Mouse (Mus musculus) layer of hippocampus, adult 2 months (tissue): ENCODE results near the gene Tmc5. TPM values are rescaled to one million over a fixed set of nuclear protein-coding genes. Genes with fewer than 3 reads are reported as not detected.

Source experiments
- DNase-seq, 2 experiments: peaks; one replicate each; pipeline ENCODE4 v3.0.0; 2022; ENCODE audit warnings: low spot score in 2 of 2
- H3K27ac ChIP-seq: fragments of 200-600 bp; 2 replicates; pipeline ENCODE4 v1.8.1; 2022
- H3K4me3 ChIP-seq: fragments of 200-600 bp; 2 replicates; pipeline ENCODE4 v1.8.1; 2022; ENCODE audit warnings: mild to moderate bottlenecking
- CTCF ChIP-seq: fragments of 200-600 bp; conservative IDR thresholded peaks from 2 replicates; pipeline ENCODE4 v1.8.1; 2022; ENCODE audit warnings: antibody characterized with exemption, mild to moderate bottlenecking, moderate library complexity
- total RNA-seq, 2 experiments: library from RNA; stranded (reverse); gene quantifications; 2 replicates each; pipeline ENCODE4 v1.2.3; 2021

Gene Tmc5
- total RNA-seq, 2 experiments from 2014 or later = 0.32 to 0.69 TPM

GRCm38 (mm10) chr7:118590726-118591305 lies 6.3 kb upstream of the Tmc5 start:
- no peak overlapping the region for H3K27ac ChIP-seq
- DNase-seq = no peak
- no peak overlapping the region for H3K4me3 ChIP-seq
- TF ChIP-seq CTCF = no peak

- DNase-seq = peak in 1 of 2 experiments; percentile 41
These were observed 5.0 kb upstream of the Tmc5 start for GRCm38 (mm10) chr7:118592146-118592545.

GRCm38 (mm10) chr7:118593567-118594407 lies 3.3 kb upstream of the Tmc5 start:
- Histone ChIP-seq H3K27ac (peak overlapping the region; percentile 93), H3K4me3 (no peak overlapping the region)
- TF ChIP-seq CTCF = no peak
- DNase-seq = peak; percentile 67 to 82

More at GRCm38 (mm10) chr7:118592146-118592545, 5.0 kb upstream of the Tmc5 start:
- no peak for TF ChIP-seq CTCF
- Histone ChIP-seq H3K27ac (peak overlapping the region; percentile 93), H3K4me3 (no peak overlapping the region)

DNA sequence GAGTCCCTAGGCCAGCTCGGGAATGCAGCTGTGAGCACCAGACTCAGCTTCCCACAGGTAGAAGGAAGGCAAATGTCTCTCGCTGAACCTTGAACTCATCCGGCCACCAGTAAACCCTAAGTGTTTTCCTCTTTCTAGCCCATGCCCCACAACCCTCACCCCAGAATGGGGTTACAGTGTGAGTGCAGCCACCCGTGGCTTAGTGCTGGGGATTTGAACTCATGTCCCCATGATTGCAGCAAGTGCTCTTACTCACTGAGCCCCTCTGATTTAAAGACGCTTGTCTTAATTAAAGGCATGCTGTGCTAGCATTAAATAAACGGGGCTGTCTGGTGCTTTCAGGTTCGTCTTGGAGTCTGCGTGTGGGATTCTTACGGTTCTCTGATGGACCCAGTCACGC lies 2.5 kb upstream of the Tmc5 start:
- DNase-seq = no peak
- Histone ChIP-seq H3K27ac (peak overlapping the region; percentile 93), H3K4me3 (no peak overlapping the region)
- TF ChIP-seq CTCF = no peak

DNA sequence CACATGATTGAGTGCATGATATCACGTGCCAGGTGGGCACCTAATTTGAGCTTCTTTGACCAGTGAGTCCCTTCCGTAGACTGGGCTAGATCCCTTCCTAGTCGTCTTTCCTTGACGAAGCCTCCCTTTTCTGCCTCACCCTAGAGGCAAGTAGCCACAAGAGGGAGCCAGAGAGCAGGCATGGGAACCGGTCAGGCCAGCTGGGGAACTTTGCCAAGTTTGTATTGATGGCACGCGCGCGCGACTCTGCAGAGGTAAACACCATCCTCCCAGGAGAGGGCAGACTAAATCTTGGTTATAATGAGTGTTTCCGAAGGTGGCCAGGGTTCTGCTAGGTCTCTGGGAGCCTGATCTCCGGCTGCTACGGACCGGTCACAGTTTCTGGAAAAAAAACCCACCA lies 1.9 kb upstream of the Tmc5 start:
- DNase-seq = peak; percentile 90 to 96
- H3K27ac ChIP-seq = peak overlapping the region; percentile 93
- TF ChIP-seq CTCF = peak; percentile 97
- peak overlapping the region; percentile 7; the same call in 1 of the 2 replicates for H3K4me3 ChIP-seq

DNA sequence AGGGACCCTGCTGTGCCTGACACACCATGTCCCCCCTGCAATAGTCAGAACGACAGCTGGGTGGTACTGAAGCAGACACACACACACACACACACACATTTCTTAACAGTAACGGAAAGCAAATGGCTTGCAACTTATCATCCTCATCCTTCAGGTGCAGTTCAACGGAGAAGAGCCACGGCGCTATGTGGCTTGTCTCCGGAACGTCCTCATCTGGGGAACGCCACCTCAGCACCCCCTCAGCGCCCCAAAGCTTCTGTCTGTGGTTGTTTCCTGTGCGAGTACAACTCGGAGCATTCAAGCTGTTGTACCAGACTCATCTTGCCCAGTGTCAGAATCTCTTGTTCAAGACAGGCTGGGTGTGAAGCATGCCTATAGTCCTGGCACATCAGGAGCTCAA lies 826 bp upstream of the Tmc5 start:
- no peak overlapping the region for H3K27ac ChIP-seq
- no peak overlapping the region for H3K4me3 ChIP-seq
- no peak for TF ChIP-seq CTCF
- no peak for DNase-seq

- no peak overlapping the region for H3K27ac ChIP-seq
- TF ChIP-seq CTCF = no peak
- no peak for DNase-seq
- H3K4me3 ChIP-seq = no peak overlapping the region
These were observed 3.0 kb downstream of the Tmc5 start for GRCm38 (mm10) chr7:118599954-118600631.

DNA sequence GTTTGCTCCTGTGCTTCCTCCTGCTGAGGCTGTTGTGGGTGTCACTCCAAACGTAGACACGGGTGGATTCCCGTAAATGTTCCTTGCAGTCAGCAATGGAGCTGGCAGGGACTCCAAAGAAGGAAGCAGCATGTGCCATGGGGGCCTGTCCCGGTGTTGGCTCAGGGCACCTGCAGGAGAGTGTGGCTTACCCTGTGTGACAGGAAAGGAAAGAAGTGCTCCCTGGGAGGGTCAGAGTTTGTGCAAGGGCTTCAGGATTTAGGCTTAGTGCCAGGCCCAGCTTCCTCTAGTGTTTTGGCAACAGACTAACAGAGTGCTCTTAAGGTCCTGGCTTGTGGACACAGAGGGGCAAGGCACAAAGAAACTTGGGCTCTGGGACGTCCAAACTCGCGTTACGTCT lies 7.7 kb downstream of the Tmc5 start:
- Histone ChIP-seq H3K4me3 (no peak overlapping the region), H3K27ac (no peak overlapping the region)
- TF ChIP-seq CTCF = no peak
- DNase-seq = no peak

- Histone ChIP-seq H3K27ac (no peak overlapping the region), H3K4me3 (no peak overlapping the region)
- no peak for DNase-seq
- TF ChIP-seq CTCF = no peak
These were observed 12.7 kb downstream of the Tmc5 start for GRCm38 (mm10) chr7:118609815-118610214.

GRCm38 (mm10) chr7:118610721-118611120 lies 13.6 kb downstream of the Tmc5 start:
- TF ChIP-seq CTCF = no peak
- Histone ChIP-seq H3K4me3 (no peak overlapping the region), H3K27ac (no peak overlapping the region)
- no peak for DNase-seq

DNA sequence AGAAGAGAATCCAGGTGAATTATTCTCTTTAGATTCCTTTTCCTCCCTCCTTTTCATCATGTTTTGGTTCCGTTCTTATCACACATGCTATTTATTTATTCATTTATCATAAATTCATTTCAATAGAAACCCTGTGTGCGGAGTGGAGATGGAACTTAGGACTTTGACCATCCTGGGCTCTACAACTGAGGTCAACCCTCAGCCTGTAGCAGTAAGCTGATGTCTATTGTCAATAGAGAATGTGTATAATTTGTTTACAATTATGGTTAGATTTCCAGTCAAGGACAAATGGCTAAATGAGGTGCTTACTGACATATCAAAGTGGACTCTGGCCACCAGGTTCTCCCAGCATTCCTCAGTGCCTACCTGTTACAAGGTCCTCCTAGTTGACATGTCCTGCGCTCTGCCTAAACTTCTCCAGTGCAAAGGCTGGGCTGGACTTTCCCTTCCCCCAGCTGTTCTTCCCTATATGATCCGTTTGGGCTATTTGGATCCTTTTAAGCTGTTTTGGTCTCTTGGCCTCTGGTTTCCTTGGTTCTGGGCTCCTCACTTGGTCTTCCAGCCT lies 14.2 kb downstream of the Tmc5 start:
- Histone ChIP-seq H3K4me3 (no peak overlapping the region), H3K27ac (no peak overlapping the region)
- no peak for TF ChIP-seq CTCF
- no peak for DNase-seq

DNA sequence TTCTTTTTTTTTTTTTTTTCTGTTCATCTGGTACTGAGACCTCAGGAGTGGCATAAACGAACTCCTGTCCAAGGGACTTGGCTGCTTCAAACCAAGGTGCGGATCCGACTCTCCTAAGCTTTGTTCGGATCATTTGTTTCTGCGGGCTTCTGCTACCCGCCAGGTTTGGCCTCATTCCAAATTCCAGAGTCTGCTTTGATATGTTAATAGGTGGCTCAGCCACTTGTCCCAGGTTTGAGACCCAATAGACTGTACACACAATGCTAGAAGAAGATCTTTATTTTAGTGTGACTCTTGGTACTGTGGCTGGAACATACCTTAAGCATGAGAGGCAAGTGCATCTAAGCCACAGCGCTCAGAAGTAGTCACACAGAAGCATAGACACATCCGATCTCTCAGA lies 14.8 kb downstream of the Tmc5 start:
- no peak for DNase-seq
- no peak for TF ChIP-seq CTCF
- H3K27ac ChIP-seq = no peak overlapping the region
- H3K4me3 ChIP-seq = no peak overlapping the region

DNA sequence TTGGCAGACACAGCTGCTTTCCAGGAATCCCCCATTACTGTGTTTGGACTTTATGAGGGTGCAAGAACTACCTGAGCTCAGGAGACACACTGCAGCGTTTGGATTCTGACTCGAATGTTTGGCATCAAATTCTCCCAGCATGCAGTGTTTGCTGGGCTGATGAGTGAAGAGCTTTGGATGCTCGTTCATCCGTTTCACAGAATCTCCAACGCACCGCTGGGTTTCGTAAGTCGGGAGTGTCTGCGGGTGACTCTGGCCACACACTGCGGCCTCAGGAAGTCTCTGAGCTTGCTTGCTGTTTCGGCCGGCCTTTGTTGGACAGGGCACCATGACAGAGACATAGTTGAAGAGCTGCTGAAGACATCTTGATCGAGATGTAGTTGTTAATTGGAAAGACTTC lies 17.0 kb downstream of the Tmc5 start:
- no peak overlapping the region for H3K27ac ChIP-seq
- no peak overlapping the region for H3K4me3 ChIP-seq
- no peak for DNase-seq
- no peak for TF ChIP-seq CTCF

DNA sequence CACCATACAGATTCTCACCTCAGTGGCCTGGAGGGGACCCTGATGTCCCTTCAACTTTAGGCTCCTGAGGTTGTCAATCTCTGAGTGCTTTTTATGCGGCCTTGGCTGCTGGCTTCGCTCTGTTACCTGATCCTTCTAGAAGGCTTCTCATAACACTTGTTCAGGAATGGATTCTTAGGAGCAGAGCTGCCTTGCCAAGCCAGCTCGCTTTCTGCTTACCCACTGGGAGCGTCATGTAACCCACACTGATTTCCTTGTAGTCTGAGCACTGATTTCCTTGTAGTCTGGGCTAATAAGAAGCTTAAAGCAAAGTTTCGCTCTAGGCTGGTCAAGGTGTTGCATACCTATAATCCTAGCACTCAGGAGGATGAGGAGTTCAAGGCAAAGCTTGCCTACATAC lies 21.0 kb downstream of the Tmc5 start:
- DNase-seq = no peak
- no peak for TF ChIP-seq CTCF

More for the DNA sequence above, 21.0 kb downstream of the Tmc5 start:
- no peak overlapping the region for H3K27ac ChIP-seq
- H3K4me3 ChIP-seq = no peak overlapping the region
